Mouse (Mus musculus) brain, embryonic 14.5 days (tissue): ENCODE data around the gene Gm48552.

ENCODE experiments used
- CTCF ChIP-seq: fragments of 200-500 bp; IDR thresholded peaks from 2 replicates; pipeline ENCODE4 v1.5.1; 2012; ENCODE audit warnings: inconsistent platforms, mild to moderate bottlenecking, moderate library complexity, borderline replicate concordance; ENCODE audit not compliant: insufficient read depth, insufficient read length; ENCODE audit errors: extremely low read depth
- POLR2A ChIP-seq: fragments of 200-500 bp; IDR thresholded peaks from 2 replicates; pipeline ENCODE4 v1.6.1; 2012; ENCODE audit warnings: mild to moderate bottlenecking, inconsistent platforms, borderline replicate concordance; ENCODE audit not compliant: poor library complexity, insufficient read depth, insufficient read length, severe bottlenecking; ENCODE audit errors: extremely low read depth

DNA sequence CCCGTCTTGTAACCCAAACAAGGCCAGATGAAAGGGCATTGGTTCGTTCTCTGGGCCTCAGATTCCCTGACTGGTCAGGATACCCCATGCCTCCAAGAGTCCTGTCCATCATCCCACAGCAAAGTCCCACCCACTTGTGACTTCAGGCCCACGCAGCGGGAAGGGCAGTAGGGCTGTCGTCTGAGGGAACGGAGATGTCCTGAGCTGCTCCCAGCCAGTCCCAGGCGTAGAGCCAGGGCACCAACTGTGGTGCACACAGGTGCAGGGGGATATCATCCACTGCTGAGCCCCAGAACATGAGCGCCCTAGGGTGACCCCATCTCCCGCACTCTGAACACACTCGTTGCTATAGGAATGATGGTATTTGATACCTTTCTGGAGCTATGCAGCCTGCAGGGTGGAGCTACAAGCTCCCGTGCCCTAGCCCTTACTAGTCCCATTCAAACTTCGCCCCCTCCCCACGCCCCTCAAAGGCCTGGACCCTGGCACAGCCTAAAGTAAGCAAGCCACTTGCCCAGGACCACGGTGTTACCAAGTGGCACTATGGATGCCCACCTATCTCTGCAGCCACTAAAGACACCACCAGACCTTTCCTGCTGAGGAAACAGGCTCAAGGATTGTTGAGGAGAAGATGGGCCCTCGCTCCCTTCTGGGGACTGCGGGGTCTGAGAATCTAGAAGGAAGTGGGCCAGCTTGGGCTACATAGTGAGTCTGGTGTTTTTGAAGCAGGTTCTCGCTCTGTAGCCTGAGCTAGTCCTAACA, 26.9 kb downstream of the Gm48552 start:
- TF ChIP-seq CTCF, result no peak
- no peak for TF ChIP-seq POLR2A
